Mouse (Mus musculus): ENCODE data around the gene Fgd2. TPM values are rescaled to one million over a fixed set of nuclear protein-coding genes. Genes with fewer than 3 reads are reported as not detected.
"Not testable (repeated sequence)": the region's sequence is repeated elsewhere in the genome, so short reads cannot be mapped to it uniquely, and the experiment has no call there.

Fgd2 gene
- total RNA-seq, 2 experiments from 2014 or later, result 4.4 to 5.8 TPM

GRCm38 (mm10) chr17:29336266-29336990 is 24.3 kb upstream of the Fgd2 start:
- no peak for DNase-seq (ENCODE audit: low spot score in 2 of 2)

GRCm38 (mm10) chr17:29337979-29338823 is 22.5 kb upstream of the Fgd2 start:
- no peak for DNase-seq (ENCODE audit: low spot score in 2 of 2)

GRCm38 (mm10) chr17:29339170-29339768 is 21.4 kb upstream of the Fgd2 start:
- no peak for DNase-seq (ENCODE audit: low spot score in 2 of 2)

- no peak for DNase-seq (ENCODE audit: low spot score in 2 of 2)
Measured at GRCm38 (mm10) chr17:29340406-29341261, 20.1 kb upstream of the Fgd2 start.

- no peak for DNase-seq (ENCODE audit: low spot score in 2 of 2)
Measured at GRCm38 (mm10) chr17:29341591-29342003, 19.1 kb upstream of the Fgd2 start.

DNA sequence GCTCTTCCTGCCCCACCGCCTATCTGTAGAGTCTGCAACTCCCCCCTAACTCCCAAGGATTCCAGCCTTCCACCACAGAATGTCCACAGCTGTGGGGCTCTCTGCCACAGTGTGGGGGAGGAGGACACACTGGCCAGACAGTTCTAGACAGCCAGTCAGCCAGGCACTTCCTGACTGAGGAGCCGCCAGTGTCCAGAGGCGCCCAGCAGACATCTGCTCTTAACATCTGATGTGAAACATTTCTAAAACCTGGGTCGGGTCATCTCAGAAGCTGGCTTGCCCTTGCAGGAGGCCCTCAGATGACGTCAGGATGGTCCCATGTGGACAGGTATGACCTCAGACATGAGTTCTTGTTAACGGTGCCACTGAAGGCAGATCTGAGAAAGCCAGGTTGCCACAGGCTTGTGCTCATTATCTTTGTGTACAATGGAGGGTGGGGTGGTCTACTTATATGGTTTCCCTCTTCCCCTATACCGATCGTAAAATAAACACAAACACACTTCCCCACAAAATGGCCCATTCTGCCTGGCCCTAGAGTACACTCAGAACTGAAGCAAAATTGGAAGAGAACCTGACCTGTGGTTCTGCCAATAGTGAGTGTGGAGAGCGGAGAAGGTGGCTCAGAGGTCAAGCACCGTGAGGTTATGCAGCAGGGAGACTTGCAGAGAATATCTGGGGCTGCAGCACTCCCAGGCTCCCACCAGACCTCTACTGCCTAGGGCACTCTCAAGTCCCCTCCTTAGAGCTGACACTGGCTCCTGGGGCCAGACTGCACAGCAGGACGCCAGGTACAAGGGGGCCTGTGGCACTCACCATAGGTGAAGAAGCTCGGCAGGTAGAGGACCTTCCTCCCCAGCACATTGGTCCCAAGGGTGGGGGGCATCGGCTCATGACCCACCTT is 18.5 kb upstream of the Fgd2 start:
- no peak for DNase-seq (ENCODE audit: low spot score in 2 of 2)

DNA sequence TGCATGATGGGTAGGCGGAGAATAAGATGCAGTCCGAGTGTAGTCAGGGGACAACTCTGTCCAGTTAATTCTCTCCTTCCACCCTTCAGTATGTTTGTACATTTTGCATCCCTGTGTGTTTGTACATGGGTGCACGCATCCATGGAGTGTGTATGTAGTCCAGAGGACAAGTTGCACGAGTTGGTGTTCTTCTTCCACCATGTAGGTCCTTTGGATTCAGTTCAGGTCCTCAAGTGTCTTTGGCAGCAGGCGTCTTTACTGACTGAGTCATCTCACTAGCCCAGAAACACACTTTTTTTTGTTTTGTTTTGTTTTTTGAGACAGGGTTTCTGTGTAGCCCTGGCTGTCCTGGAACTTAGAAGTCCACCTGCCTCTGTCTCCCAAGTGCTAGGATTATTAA is 17.5 kb upstream of the Fgd2 start:
- no peak for DNase-seq (ENCODE audit: low spot score in 2 of 2)

- no peak for DNase-seq (ENCODE audit: low spot score in 2 of 2)
Measured at GRCm38 (mm10) chr17:29345272-29345671, 15.4 kb upstream of the Fgd2 start.

DNA sequence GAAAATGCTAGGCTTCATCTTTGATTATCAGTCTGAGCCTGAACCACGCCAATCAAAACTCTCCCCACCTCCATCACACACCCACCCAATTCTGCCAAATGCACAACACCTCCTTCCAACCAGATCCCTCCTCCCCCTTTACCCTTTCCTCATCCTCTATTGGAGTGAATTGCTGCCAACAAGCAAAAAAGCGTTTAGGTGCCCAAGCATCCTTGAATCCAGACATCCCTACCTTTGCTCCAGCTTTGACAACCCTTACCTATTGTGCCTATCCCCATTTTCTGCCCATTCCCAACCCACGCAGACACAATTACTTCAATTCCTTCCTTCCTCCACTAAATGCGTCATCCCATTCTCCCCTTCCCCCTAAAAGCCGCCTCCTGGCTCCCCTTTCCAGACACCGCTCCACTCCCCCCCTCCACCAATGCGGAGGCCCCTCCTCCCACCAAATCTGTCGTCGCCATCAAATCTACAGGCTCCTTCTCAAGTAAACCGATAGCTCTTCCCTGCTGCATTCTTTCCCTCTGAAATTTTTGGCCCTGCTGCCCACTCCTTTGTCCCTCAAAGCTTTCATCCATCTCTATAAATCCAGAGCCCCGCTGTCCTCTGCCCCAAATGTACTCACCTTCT is 14.1 kb upstream of the Fgd2 start:
- DNase-seq (ENCODE audit: low spot score in 2 of 2), result peak; percentile 78 to 81

- DNase-seq (ENCODE audit: low spot score in 2 of 2), result peak in 1 of 2 experiments; percentile 56
Measured at GRCm38 (mm10) chr17:29347126-29347644, 13.5 kb upstream of the Fgd2 start.

- peak; percentile 95 to 98 for DNase-seq (ENCODE audit: low spot score in 2 of 2)
Measured at GRCm38 (mm10) chr17:29347645-29348256, 13.0 kb upstream of the Fgd2 start, which contains the start of gene Mtch1. Mtch1 (minus strand) TSS chr17:29347934.

GRCm38 (mm10) chr17:29348996-29349395 is 11.7 kb upstream of the Fgd2 start:
- DNase-seq (ENCODE audit: low spot score in 2 of 2), result no peak

DNA sequence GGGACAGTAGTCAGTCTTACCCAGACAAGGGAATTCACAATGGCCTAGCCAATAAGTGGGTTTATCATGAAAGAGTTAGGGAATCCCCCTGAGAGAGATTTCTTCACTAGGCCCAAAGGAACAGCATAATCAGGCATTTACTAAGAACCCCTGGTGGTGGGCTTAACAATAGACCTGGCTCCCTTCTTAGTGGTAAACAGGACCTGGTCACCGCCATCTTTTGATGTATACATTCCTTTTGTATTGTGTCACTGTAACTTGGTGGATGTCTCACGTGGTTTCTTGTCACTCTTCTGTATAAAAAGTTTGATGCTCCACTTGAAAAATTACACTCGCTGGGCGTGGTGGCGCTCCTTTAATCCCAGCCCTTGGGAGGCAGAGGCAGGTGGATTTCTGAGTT is 9.7 kb upstream of the Fgd2 start:
- DNase-seq (ENCODE audit: low spot score in 2 of 2), result not testable (repeated sequence)

DNA sequence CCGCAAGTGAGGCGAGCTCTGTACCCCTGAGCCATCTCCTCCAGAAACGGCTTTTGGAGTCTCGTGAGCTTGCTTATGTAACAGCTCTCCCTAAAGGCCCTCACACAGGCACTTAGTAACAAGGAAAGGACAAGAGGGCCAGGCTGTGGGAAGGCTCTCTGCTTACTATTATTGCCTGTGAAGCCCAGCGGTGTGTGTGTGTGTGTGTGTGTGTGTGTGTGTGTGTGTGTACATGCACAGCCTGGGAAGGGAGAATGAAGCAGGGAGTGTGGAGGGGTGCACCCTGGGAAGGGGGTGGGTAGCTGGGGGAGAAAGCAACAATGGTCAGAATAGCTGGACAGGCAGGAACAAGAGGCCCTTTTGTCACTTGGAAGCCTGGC is 5.3 kb upstream of the Fgd2 start:
- peak in 1 of 2 experiments; percentile 43 for DNase-seq (ENCODE audit: low spot score in 2 of 2)

- no peak for DNase-seq (ENCODE audit: low spot score in 2 of 2)
Measured at GRCm38 (mm10) chr17:29355841-29356478, 4.8 kb upstream of the Fgd2 start.

- no peak for DNase-seq (ENCODE audit: low spot score in 2 of 2)
Measured at GRCm38 (mm10) chr17:29356479-29356856, 4.2 kb upstream of the Fgd2 start.

DNA sequence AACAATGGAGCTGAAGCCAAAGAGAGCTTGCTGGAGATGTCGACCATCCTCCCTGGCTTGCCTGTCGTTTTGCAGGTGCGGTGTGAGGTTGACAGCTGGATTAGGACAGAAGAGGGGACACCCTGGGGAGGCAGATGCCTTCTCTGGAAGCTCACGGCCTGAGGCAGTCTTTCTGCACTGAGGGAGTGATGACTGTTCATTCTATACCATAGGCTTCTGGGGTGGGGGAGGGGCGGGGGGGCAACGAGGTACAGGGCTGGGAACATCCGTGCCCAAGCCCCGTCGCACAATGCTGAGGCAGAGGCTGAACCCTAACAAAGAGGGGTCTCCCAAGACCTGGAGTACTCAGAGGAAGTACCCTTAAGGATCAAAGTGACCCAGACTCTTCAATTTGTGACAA is 3.8 kb upstream of the Fgd2 start:
- DNase-seq (ENCODE audit: low spot score in 2 of 2), result no peak

- DNase-seq (ENCODE audit: low spot score in 2 of 2), result no peak
Measured at GRCm38 (mm10) chr17:29358928-29359327, 1.8 kb upstream of the Fgd2 start.

Measured in layer of hippocampus, adult 18-20 months (tissue).